Mouse (Mus musculus): Measurements from ENCODE around the gene Bcorl1. TPM values are rescaled to one million over a fixed set of nuclear protein-coding genes. Genes with fewer than 3 reads are reported as not detected.
A peak's percentile ranks its signal among the peaks of the same experiment; 100 is the strongest.

Bcorl1 gene
- polyA plus RNA-seq, 1 experiment from 2014 or later = 8.1 TPM

DNA sequence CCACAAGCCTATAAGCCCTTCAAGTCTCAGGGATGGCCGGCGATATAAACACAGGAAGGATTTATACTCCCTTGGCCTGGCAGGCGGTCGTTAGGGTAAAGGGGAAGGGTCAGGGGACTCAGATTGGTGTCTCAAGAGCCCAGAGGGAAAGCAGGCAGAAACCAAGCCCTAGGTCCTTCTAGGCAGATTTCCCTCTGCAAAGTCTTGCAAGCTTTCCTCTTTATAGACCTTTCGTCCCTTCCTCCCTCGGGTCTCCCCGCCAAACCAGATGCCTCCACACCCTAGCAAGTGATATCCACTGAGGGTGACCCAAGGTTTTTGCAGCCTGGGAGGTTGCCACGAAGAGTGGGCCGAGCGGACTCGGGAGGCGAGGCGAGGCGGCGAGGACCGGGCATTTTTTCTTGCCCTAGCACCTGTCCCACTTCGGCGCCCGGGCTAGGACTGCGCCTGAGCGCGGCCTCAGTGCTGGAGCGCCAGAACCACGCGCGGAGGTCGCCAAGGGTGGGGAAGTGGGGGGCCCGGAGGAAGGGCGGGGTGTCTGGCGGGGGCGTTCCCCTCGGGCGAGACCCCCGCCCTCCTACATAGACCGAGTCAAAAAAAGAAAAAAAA lies 613 bp upstream of the Bcorl1 start:
- Histone ChIP-seq H3K4me1 (replicated peaks; ENCODE audit: control insufficient read depth, insufficient read depth, low read length) (0 out of 2 replicates have a peak, but pooled peaks cover 2% of the 10 kb centered on the region), H3K27me3 (ENCODE audit: control insufficient read depth, insufficient read depth, low read length) (no peaks in the 10 kb centered on the region), H3K9me3 (ENCODE audit: control insufficient read depth, low read length) (no peaks in the 10 kb centered on the region), H3K27ac (ENCODE audit: low read depth, low read length) (no peak overlapping the region), H3K4me2 (ENCODE audit: low read depth, low read length, severe bottlenecking) (peak overlapping the region; percentile 71), H3K4me3 (ENCODE audit: low read depth, low read length) (peak overlapping the region; percentile 46), H3K9ac (ENCODE audit: low read length) (peak overlapping the region; percentile 58), H3K36me3 (ENCODE audit: control insufficient read depth, insufficient read depth, low read length) (no peaks in the 10 kb centered on the region)
- peak; percentile 52 for DNase-seq (ENCODE audit: low spot score)
- no peak for ATAC-seq (replicated peaks; ENCODE audit: low FRiP score)
- 14% methylated on average over 33 of the region's 35 CpGs for WGBS

- Histone ChIP-seq H3K9me3 (ENCODE audit: control insufficient read depth, low read length) (no peaks in the 10 kb centered on the region), H3K9ac (ENCODE audit: low read length) (peak overlapping the region; percentile 58), H3K4me1 (replicated peaks; ENCODE audit: control insufficient read depth, insufficient read depth, low read length) (0 out of 2 replicates have a peak, but pooled peaks cover 2% of the 10 kb centered on the region), H3K27ac (ENCODE audit: low read depth, low read length) (no peak overlapping the region), H3K27me3 (ENCODE audit: control insufficient read depth, insufficient read depth, low read length) (no peaks in the 10 kb centered on the region), H3K36me3 (ENCODE audit: control insufficient read depth, insufficient read depth, low read length) (no peaks in the 10 kb centered on the region), H3K4me3 (ENCODE audit: low read depth, low read length) (peak overlapping the region; percentile 46), H3K4me2 (ENCODE audit: low read depth, low read length, severe bottlenecking) (peak overlapping the region; percentile 71)
- 13% methylated on average over 25 of the region's 73 CpGs for WGBS
- DNase-seq (ENCODE audit: low spot score) = peak; percentile 80
- 0 out of 2 replicates have a peak, but pooled peaks have one; percentile 14 for ATAC-seq (replicated peaks; ENCODE audit: low FRiP score)
These were observed 533 bp downstream of the Bcorl1 start for GRCm38 (mm10) chrX:48341621-48342161.

- Histone ChIP-seq H3K9ac (ENCODE audit: low read length) (peak overlapping the region; percentile 20; the same call in 1 of the 2 replicates), H3K9me3 (ENCODE audit: control insufficient read depth, low read length) (no peaks in the 10 kb centered on the region), H3K4me1 (replicated peaks; ENCODE audit: control insufficient read depth, insufficient read depth, low read length) (0 out of 2 replicates have a peak, but pooled peaks cover 2% of the 10 kb centered on the region), H3K36me3 (ENCODE audit: control insufficient read depth, insufficient read depth, low read length) (no peaks in the 10 kb centered on the region), H3K4me2 (ENCODE audit: low read depth, low read length, severe bottlenecking) (peak overlapping the region; percentile 71), H3K27me3 (ENCODE audit: control insufficient read depth, insufficient read depth, low read length) (no peaks in the 10 kb centered on the region), H3K4me3 (ENCODE audit: low read depth, low read length) (peak overlapping the region; percentile 51), H3K27ac (ENCODE audit: low read depth, low read length) (no peak overlapping the region)
- WGBS = 15% methylated on average over 15 of the region's 16 CpGs
- DNase-seq (ENCODE audit: low spot score) (peak; percentile 52), ATAC-seq (replicated peaks; ENCODE audit: low FRiP score) (peak; percentile 6; the same call in 1 of the 2 replicates)
These were observed 1.6 kb downstream of the Bcorl1 start for GRCm38 (mm10) chrX:48342731-48343130.

- Histone ChIP-seq H3K9ac (ENCODE audit: low read length) (peak overlapping the region; percentile 66), H3K4me3 (ENCODE audit: low read depth, low read length) (peak overlapping the region; percentile 51), H3K4me2 (ENCODE audit: low read depth, low read length, severe bottlenecking) (peak overlapping the region; percentile 71), H3K27me3 (ENCODE audit: control insufficient read depth, insufficient read depth, low read length) (no peaks in the 10 kb centered on the region), H3K4me1 (replicated peaks; ENCODE audit: control insufficient read depth, insufficient read depth, low read length) (0 out of 2 replicates have a peak, but pooled peaks cover 2% of the 10 kb centered on the region), H3K27ac (ENCODE audit: low read depth, low read length) (peak overlapping the region; percentile 71), H3K9me3 (ENCODE audit: control insufficient read depth, low read length) (no peaks in the 10 kb centered on the region), H3K36me3 (ENCODE audit: control insufficient read depth, insufficient read depth, low read length) (no peaks in the 10 kb centered on the region)
- DNase-seq (ENCODE audit: low spot score) (peak; percentile 96), ATAC-seq (replicated peaks; ENCODE audit: low FRiP score) (peak; percentile 91)
- WGBS = 10% methylated on average over 32 of the region's 36 CpGs
These were observed 2.3 kb downstream of the Bcorl1 start for GRCm38 (mm10) chrX:48343461-48343952.

DNA sequence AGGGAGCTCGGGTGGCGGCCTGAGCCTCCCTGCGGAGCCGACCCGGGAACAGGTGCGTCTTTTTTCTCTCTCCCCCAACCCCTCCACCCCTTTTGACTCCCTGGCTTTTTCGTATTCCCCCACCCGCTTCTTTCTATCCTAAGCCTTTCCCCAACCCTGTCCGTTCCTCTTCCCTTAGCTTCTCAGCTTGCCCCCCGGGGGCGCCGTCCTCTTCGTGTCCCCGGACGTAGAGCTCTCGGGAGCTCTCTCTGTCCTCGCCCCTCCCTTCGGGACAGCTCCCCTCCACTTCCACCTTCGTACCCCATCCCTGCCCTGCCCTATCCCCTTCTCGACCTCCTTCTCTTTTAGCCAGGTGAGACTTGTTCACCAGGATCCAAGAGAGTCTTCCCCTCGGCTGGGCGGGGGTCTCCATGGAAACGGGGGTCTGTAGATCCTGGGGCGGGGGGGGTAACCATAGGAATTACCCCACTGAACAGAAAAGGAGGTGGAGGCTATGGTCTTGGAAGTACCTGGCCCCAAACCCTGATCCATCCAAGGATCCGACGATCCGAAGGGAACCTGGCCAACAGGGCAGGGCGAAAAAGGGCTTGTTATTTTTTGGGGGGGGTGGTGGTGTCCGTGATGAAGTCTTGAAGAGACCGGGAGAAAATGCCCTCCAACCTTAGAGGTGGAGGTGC lies 2.9 kb downstream of the Bcorl1 start:
- Histone ChIP-seq H3K4me2 (ENCODE audit: low read depth, low read length, severe bottlenecking) (peak overlapping the region; percentile 60), H3K4me3 (ENCODE audit: low read depth, low read length) (peak overlapping the region; percentile 51), H3K9ac (ENCODE audit: low read length) (peak overlapping the region; percentile 66), H3K27ac (ENCODE audit: low read depth, low read length) (peak overlapping the region; percentile 71), H3K36me3 (ENCODE audit: control insufficient read depth, insufficient read depth, low read length) (no peaks in the 10 kb centered on the region), H3K4me1 (replicated peaks; ENCODE audit: control insufficient read depth, insufficient read depth, low read length) (0 out of 2 replicates have a peak, but pooled peaks cover 2% of the 10 kb centered on the region), H3K9me3 (ENCODE audit: control insufficient read depth, low read length) (no peaks in the 10 kb centered on the region), H3K27me3 (ENCODE audit: control insufficient read depth, insufficient read depth, low read length) (no peaks in the 10 kb centered on the region)
- 21% methylated on average over 30 of the region's 30 CpGs for WGBS
- DNase-seq (ENCODE audit: low spot score) = peak; percentile 50
- peak; percentile 18 for ATAC-seq (replicated peaks; ENCODE audit: low FRiP score)

DNA sequence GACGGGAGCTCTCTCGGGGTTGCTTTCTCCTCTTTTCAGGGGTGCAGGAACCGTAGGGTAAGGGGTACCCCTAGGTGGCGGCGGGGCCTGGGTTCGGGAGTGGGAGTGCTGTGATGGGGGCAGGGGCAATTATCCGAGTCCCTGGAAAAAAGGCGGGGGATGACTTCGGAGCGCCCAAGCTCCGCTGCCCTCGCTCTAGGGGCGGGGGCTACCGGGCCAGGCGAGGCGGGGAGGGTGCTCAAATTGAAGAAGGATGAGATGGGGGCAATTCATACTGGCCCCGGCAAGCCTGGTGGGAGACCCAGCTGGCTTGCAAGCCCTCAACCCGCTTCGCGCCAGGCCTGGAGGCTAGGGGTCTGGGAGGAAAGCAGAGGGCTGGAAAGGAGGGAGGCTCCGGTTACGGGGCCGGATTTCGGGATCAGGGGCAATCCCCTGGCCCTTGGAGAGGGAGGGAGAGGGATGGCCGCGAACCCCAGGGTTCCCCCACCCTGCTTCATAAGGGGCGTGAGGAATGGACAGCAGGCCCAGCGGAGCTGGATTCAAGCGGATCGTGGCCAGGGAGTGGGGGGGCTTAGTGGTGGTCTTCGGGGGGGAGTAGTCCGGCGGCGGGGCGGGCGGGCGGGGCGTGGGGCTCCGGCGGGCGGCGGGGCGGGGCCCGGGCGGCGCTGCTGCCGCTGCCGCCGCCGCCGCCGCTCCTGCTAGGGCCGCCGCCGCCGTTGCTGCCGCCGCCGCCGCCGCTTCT lies 3.7 kb downstream of the Bcorl1 start:
- DNase-seq (ENCODE audit: low spot score) (peak; percentile 68), ATAC-seq (replicated peaks; ENCODE audit: low FRiP score) (no peak)
- 8% methylated on average over 20 of the region's 61 CpGs for WGBS
- H3K4me2 ChIP-seq (ENCODE audit: low read depth, low read length, severe bottlenecking) = peak overlapping the region; percentile 60
- peak overlapping the region; percentile 66 for H3K9ac ChIP-seq (ENCODE audit: low read length)
- H3K27ac ChIP-seq (ENCODE audit: low read depth, low read length) = no peak overlapping the region
- no peaks in the 10 kb centered on the region for H3K36me3 ChIP-seq (ENCODE audit: control insufficient read depth, insufficient read depth, low read length)
- H3K4me1 ChIP-seq (replicated peaks; ENCODE audit: control insufficient read depth, insufficient read depth, low read length) = 0 out of 2 replicates have a peak, but pooled peaks cover 2% of the 10 kb centered on the region
- peak overlapping the region; percentile 51 for H3K4me3 ChIP-seq (ENCODE audit: low read depth, low read length)
- H3K27me3 ChIP-seq (ENCODE audit: control insufficient read depth, insufficient read depth, low read length) = no peaks in the 10 kb centered on the region
- H3K9me3 ChIP-seq (ENCODE audit: control insufficient read depth, low read length) = no peaks in the 10 kb centered on the region

DNA sequence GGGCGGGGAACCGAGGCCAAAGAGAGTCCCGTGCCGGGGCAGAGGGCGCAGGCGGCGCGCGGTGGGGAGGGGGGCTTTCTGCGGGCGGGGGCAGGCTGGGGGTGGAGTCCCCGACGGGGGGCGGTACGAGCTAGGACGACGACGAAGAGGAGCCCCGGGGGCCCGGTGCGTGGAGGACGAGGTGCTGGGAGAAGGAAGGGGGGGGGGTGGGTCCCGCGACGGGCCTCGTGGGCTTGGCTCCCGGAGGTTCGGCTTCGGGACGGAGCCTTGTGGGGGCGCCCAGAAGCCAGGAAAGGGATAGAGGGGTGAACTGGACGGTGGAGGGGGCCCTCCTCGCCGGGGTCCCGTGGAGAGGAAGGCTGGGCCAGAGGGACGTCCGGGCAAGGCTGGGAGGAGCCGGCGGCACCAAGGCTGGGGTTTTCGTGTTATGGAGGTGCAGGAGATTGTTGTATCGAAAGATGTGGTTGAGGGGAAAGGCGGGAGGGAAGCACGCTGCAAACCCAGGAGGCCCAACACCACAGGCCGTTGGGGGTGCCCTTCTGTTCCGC lies 4.3 kb downstream of the Bcorl1 start:
- Histone ChIP-seq H3K9ac (ENCODE audit: low read length) (peak overlapping the region; percentile 66), H3K4me2 (ENCODE audit: low read depth, low read length, severe bottlenecking) (peak overlapping the region; percentile 60), H3K4me1 (replicated peaks; ENCODE audit: control insufficient read depth, insufficient read depth, low read length) (0 out of 2 replicates have a peak, but pooled peaks cover 2% of the 10 kb centered on the region), H3K9me3 (ENCODE audit: control insufficient read depth, low read length) (no peaks in the 10 kb centered on the region), H3K4me3 (ENCODE audit: low read depth, low read length) (peak overlapping the region; percentile 51), H3K27me3 (ENCODE audit: control insufficient read depth, insufficient read depth, low read length) (no peaks in the 10 kb centered on the region), H3K27ac (ENCODE audit: low read depth, low read length) (no peak overlapping the region), H3K36me3 (ENCODE audit: control insufficient read depth, insufficient read depth, low read length) (no peaks in the 10 kb centered on the region)
- WGBS = 22% methylated on average over 19 of the region's 45 CpGs
- DNase-seq (ENCODE audit: low spot score) (peak; percentile 64), ATAC-seq (replicated peaks; ENCODE audit: low FRiP score) (no peak)

DNA sequence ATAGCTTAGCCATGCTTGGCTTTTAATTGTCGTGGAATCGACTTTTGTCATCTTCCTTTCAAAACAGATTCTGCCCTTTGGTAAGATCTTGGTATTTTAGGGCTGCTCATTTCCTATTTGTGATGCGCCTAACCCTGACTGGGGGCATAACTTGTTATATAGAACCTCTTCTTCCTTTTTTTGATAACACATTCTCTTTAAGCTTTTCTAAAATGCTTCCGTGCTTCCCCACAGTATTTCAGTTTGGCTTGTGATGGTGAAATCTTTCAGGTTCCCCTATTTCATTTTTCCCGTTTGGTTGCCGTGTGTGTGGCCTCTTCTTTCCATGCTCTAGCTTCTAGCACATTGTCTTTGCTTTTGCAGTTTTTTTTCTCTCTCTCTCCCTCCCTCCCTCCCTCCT lies 14.2 kb downstream of the Bcorl1 start:
- Histone ChIP-seq H3K9me3 (ENCODE audit: control insufficient read depth, low read length) (no peaks in the 10 kb centered on the region), H3K4me3 (ENCODE audit: low read depth, low read length) (no peak overlapping the region), H3K9ac (ENCODE audit: low read length) (no peak overlapping the region), H3K4me1 (replicated peaks; ENCODE audit: control insufficient read depth, insufficient read depth, low read length) (no peaks in the 10 kb centered on the region), H3K27ac (ENCODE audit: low read depth, low read length) (no peak overlapping the region), H3K27me3 (ENCODE audit: control insufficient read depth, insufficient read depth, low read length) (no peaks in the 10 kb centered on the region), H3K4me2 (ENCODE audit: low read depth, low read length, severe bottlenecking) (no peak overlapping the region), H3K36me3 (ENCODE audit: control insufficient read depth, insufficient read depth, low read length) (no peaks in the 10 kb centered on the region)
- no peak for ATAC-seq (replicated peaks; ENCODE audit: low FRiP score)
- no peak for DNase-seq (ENCODE audit: low spot score)
- WGBS = 91% methylated on average over 6 of the region's 6 CpGs

Measured in forebrain, embryonic 11.5 days (tissue).